Mouse (Mus musculus) ZHBTc4 (cell line): ENCODE measurements around the gene Fat2.
A peak's percentile ranks its signal among the peaks of the same experiment; 100 is the strongest.

Experiments used
- DNase-seq: peaks from one replicate; pipeline ENCODE4 v3.0.0-alpha.2; 2011; ENCODE audit warnings: low read depth, low spot score

Gene Fat2

DNA sequence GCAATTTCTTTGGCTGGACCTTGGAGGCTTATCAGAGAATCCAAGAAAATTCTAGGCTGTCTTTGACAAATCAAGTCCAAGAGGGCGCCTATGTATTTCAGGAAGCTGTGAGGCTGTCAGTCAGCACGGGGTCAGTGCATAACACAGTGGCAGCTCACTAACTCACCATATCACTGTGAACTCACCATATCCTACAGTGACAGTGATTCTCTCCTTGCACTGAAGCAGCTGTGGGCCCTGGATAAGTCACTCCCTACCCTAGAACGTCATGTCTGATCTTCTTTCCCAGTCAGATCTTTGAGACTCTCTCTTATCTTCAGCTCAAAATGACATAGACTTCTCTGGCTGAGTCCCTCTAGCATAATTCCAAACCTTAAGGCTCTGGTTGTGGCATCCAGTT, 96.9 kb downstream of the Fat2 start:
- no peak for DNase-seq

GRCm38 (mm10) chr11:55236815-55237214, 99.5 kb downstream of the Fat2 start:
- DNase-seq, result peak; percentile 52

DNA sequence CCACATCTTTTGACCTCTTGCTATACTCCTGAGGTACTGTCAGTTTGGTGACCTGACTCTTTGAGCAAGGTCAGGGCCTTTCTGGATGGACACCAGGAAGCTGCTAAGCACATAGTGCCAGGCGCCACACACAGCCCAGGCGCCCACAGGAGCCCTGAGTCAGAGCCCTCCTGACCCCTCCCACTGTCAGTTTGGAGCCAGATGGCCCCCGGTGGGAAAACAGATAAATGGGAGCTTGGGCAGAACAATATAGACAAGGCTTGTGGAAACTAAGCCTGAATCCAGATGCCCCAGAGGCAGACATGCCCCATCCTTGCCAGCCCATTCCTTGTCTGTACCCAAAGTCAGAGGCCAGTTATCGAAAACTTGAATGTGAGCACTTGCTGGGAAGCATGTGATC, 101.6 kb downstream of the Fat2 start:
- no peak for DNase-seq

- DNase-seq, result no peak
Measured at GRCm38 (mm10) chr11:55234288-55234687, 102.1 kb downstream of the Fat2 start.

DNA sequence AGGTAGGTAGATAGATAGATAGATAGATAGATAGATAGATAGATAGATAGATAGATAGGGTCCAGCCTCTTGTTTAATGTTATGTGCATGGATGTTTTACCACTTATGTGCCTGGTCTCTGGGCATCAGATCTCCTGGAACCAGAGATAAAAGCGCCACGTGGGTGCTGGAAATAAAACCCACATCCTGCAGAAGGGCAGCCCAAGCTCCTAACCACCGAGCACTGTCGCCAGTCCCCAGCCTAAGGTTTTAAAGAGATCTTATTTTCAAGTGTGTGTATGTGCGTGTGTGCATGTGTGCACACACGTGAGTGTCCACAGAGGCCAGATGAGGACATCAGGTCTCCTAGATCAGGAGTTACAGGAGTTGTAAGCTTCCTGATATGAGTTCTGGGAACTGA, 105.3 kb downstream of the Fat2 start:
- DNase-seq, result no peak

- no peak for DNase-seq
Measured at GRCm38 (mm10) chr11:55221306-55221705, 115.1 kb downstream of the Fat2 start.

DNA sequence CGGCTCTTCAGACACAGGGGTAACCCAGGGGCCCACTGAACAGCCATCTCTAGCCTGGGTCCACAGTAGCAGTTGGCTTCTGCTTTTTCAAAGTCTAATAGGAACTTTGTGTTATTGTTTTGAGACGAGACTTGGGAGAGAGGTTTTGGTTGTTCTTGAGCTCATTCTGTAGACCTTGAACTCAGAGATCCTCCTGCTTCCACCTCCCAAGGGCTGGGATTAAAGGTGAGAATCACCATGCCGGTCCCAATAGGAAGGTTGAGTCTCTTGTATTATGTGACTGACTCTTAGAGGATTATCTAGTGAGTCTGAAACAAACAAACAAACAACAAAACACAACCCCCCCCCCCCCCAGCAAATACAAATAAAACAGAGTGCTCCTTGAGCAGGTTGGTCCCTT, 117.9 kb downstream of the Fat2 start:
- DNase-seq, result no peak

GRCm38 (mm10) chr11:55217880-55218279, 118.5 kb downstream of the Fat2 start:
- no peak for DNase-seq

DNA sequence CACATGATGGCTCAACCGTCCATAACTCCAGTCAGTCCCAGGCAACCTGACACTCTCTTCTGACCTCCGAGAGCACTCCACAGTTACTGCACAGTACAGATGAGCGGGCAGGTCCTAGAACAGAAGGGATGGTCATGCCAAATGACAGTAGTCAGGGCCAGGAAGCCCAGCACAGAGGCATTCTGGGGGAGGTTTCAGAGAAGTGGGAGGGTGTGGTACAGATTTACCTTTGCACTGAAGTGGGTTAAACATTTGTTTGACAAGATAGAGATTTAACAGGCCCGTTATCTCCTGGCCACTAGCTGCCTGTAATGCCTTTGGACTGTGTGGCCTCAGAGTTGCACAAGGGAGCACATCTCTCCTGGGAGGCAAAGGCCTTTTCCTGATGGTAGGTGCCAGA, 118.9 kb downstream of the Fat2 start:
- no peak for DNase-seq

GRCm38 (mm10) chr11:55216830-55217229, 119.5 kb downstream of the Fat2 start:
- DNase-seq, result no peak

DNA sequence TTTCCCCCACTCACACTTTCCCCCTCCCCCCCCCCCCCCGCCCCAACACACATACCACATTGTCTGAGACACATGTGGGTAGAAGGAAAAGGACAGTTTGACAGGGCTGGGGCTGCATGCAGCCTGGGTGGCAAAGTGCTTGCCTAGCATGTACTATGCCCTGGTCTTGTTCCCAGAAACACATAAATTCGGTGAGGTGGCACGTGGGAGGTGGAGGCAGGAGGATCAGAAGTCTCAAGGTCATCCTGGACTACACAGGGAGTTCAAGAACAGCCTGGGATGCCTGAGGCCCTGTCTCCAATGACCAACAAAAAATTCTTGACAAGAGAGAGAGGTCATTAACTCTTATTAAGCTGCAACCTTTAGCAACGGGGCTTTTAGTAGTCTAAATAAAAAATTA, 120.3 kb downstream of the Fat2 start:
- no peak for DNase-seq

GRCm38 (mm10) chr11:55214978-55215377, 121.4 kb downstream of the Fat2 start:
- DNase-seq, result no peak

GRCm38 (mm10) chr11:55214161-55214560, 122.2 kb downstream of the Fat2 start:
- no peak for DNase-seq

GRCm38 (mm10) chr11:55213518-55213917, 122.8 kb downstream of the Fat2 start:
- no peak for DNase-seq

GRCm38 (mm10) chr11:55209626-55210353, 126.6 kb downstream of the Fat2 start:
- no peak for DNase-seq

DNA sequence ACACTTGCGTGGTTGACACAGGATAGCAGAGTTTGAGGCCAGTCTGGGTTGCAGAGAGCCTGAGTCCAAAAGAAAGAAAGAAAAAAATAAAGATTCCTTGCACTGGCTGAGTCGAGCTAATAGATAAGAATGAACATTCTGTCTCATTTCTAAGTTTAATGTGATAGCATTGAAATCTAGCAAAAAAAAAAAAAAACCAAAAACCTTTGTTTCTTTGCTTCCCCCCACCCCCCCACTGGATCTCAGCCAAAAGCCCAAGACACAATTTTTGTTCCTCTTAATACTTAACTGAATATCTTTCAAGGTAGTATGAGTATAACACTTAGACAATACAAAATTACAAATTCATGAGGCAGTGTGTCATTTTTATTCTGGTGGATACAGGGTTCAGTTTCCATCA, 127.3 kb downstream of the Fat2 start:
- no peak for DNase-seq

DNA sequence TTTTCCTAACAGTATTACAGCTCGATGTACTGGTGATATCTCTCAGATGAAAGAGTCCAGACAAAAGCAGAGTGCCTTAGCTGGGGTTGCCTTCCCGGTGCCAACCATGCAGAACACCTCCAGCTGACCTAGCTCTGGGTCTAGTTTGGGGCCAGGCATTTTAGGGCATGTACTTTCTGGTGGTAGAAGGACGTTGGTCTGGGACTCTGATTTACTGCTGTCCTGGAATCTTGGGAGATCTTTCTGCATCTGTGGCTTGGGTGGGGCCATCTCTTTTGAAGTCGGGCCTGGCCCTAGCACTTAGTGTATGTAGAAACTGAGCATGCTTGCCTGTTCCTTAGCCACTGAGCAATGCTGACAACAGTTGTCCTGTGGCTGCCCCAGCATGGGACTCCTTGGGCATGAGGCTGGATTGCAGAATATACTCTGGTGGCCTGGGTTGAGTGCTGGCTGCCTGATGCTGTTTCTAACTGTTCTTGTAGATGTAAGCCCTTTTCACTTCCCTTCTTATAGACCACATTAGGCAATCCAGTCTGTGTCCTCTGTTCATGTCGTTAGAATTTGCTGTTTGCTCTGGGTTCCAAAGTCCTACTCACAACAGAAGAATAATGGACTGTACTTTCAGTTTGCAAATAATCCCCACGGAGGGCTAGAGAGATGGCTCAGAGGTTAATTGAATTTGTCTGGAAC, 128.2 kb downstream of the Fat2 start:
- no peak for DNase-seq

DNA sequence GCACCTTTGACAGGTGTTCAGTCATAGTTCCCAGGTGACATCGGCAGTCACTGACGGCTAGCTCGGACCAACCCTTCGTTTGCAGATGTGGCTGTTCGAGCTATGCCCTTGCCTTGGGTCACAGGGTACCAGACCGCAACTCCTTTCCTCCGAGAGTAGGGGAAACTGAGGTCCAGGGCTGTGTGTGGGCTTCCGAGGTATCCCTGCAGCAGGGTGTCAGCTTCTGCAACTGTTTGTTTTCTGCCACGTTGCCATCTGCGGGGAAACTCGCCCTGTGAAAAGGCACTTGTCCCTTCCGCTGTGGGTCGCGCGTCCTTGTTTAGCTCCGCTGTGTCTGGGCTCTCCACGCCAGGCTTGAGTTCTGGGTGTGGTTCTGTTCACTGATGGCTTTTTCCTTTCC, 131.8 kb downstream of the Fat2 start:
- peak; percentile 38 for DNase-seq

GRCm38 (mm10) chr11:55204159-55204596, 132.2 kb downstream of the Fat2 start, which contains the start of gene Slc36a1:
Gene Slc36a1, plus strand, starts transcription at chr11:55204350.
- DNase-seq, result peak; percentile 97
